Mouse (Mus musculus) T-helper 1 cell (primary cell): ENCODE measurements around the gene Tekt3.

Source experiments
- in situ Hi-C: fragments of 300-600 bp; cut with MboI, MseI; formaldehyde crosslinking; loops from one replicate; pipeline ENCODE4 v1.15.1; 2025; ENCODE audit warnings: high pct_unique_total_duplicates

The Tekt3 gene

DNA sequence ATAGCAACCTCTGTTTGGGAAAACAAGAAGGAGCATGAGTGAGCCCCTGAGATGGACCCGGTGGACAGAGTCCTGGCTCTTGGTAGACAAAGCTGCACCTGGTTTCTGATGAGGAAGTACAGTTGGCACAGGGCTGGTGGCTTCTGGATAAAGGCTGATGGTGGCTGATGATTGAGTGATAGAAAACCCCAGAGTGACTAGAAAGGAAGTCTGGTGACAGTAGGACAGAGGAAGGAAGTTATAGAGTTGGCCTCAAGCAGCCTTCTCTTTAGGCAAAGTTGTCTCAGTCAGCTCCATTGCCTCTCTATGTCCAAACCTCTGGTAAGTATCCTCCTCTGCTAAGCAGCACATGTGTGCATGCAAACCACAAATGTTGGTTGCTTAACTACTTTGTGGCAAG, 1.5 kb upstream of the Tekt3 start:
- in situ Hi-C loops, result no loop called here

DNA sequence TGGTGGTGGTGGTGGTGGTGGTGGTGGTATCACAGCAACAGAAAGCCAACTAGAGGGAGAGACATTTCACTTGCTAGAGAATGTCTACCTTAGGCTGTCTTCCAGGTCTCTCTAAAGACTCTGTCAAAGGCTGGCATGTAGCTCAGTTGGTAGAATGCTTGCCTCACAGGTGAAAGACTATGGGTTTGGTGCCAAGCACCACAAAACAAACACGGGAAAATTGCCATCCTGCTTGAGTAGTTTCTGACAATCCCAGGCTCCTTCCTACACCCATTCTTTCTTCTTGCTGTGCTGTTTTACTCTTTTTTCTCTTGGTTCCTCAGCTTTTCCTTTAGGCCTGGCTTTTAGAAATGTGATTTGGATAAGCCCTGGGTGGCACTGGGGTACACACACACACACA, 5.1 kb downstream of the Tekt3 start:
- in situ Hi-C loops, result no loop called here

DNA sequence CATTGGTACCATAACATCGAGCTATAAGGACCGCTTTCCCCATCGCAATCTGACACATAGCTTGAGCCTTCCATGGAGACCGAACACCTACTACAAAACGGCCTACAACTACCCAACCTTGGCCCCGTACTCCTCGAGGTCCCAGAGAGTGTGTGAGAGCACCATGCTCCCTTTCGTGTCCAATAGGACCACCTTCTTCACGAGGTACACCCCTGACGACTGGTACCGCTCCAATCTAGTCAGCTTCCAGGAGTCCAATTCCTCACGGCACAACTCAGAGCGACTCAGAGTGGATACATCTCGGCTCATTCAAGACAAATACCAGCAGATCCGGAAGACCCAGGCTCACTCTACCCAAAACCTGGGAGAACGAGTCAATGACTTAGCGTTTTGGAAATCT, 8.6 kb downstream of the Tekt3 start:
- in situ Hi-C loops, result no loop called here

DNA sequence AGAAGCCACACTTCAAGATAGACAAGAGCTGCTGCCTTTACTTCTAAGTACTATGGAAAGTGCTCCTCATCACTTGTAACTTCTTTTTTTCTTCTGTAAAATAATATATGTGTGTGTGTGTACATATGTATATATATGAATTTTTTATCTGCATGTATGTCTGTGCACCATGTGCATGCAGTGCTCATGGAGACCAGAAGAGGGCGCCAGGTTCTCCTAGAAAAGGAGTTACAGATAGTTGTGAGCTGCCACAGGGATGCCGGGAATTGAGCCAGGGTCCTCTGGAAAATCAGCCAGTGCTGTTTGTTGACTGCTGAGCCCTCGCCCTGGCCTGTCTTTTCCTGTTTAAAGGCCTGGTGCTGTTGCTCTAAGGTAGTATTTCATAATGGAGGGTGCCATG, 23.1 kb downstream of the Tekt3 start:
- in situ Hi-C loops, result no loop called here

DNA sequence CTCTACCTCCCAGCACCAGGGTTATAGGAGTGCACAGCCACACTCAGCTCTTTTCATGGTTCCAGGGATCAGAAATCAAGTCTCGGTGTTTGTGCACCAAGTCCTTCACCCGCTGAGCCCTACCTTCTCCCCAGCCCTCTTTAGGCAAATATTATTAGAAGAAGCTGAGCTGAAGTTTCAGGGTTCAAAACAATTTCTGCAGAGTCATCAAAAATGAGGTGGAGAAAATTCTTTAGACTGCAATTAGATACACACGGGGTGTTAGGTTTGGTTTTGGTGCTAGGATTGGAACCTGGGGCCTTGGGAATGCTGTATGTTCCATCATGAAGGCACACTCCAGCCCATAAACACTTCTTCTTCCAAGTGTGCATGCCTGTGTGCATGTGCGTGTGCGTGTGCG, 27.2 kb downstream of the Tekt3 start:
- in situ Hi-C loops, result no loop called here

DNA sequence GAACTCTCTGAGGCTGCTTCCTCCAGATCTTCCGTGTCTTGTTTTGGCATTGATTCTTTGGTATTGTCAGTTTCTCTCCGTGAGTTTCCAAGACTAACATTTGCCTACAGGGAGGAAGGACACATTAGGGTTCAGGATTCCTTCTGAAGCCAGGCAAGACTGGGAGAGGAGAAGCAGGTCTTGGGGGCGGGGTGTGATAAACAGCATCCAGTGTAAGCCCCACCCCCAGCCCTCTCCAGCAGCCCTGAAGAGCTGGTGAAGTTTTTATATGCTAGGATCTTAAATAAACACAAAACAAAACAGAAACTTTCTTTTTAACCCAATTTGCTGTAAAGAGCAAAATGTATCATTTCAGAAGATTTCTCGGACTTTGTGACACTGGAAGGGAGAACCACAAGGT, 28.8 kb downstream of the Tekt3 start:
- in situ Hi-C loops, result no loop called here

DNA sequence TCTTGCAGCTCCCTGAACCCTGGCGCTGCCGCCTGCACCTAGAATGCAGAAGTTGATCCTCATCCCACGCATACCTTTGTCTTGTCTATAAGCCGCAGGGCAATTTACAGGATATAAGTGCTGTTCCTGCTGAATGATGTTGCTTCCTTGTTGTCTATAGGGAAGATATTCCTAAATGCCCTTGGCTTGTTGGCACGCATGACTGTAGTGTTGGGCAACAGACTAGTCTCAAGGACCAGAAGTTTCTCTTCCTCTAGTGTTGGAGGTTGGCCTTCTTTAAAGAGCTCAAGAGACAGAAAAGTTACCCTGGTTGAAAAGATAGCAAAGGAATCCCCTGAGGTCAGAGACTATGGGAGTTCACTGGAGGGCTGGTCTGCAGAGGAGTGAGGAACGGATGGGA, 29.5 kb downstream of the Tekt3 start:
- in situ Hi-C loops, result no loop called here

DNA sequence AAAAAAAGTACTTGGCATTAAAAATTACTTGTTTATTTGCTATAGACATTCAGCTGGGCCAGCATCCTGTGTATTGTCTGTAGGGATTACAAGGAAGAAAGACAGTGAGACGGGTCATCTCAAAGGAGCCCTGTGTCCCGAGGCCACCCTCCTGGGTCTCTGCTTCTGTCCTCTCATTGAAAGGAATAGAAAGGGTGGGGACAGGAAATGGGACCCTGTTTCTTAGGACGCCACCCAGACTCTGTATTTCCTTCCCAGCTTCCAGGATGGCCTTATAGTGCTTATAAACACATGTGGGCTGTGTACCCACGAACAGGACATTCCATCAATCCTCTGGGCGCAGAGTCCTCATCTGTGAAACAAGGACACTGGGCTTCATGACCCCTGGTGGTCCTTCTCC, 30.8 kb downstream of the Tekt3 start:
- in situ Hi-C loops, result no loop called here

DNA sequence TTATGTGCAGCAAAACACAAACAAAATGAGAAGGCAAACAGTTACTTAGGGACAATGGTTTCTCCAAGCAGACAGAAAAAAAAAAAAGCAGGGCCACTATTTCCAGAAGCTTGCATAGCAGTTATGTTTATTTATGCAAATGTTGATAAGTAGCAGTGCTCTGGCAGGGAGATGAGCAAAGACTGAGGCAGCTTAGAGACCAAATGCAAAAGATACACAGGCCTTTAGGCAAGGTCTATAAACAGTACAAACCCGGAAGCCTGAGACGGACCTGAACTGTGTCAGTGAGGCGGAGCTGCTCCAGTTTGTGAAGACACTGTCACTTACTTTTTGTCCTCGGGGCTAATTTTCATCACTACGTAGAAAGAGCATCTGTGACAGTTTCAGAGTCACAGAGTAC, 32.1 kb downstream of the Tekt3 start:
- in situ Hi-C loops, result no loop called here

DNA sequence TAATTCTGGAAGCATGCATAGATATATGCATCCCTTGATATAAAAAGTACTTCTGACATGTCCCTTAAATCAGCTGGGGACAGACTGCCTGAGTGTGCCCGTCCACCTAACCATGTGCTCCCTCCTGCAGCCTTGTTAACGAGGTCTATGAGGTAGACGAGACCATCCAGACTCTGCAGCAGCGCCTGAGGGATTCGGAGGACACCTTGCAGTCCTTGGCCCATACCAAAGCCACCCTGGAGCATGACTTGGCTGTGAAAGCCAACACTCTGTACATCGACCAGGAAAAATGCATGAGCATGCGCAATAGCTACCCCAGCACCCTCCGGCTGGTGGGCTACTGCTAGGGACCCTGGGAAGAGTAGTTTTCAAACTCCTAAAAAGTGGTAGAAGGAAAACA, 33.0 kb downstream of the Tekt3 start:
- in situ Hi-C loops, result no loop called here

DNA sequence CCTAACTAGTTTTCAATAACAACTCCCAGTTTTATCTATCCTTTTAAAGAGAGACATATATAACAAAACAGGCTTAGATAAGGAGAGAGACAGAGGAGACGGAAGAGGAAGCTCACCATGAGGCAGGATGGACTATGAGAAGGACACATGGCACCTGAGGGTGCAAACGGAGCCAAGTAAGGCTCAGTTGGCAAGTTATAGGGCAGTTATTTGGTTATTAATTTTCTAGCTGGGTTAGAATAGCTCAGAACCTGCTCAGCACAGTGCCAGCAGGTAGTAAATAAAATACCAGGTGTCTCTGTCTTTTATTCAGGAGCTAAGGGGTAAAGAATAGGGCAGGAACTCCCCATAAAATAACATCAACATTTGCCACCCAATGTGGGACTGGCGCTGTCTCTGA, 36.6 kb downstream of the Tekt3 start:
- in situ Hi-C loops, result no loop called here

DNA sequence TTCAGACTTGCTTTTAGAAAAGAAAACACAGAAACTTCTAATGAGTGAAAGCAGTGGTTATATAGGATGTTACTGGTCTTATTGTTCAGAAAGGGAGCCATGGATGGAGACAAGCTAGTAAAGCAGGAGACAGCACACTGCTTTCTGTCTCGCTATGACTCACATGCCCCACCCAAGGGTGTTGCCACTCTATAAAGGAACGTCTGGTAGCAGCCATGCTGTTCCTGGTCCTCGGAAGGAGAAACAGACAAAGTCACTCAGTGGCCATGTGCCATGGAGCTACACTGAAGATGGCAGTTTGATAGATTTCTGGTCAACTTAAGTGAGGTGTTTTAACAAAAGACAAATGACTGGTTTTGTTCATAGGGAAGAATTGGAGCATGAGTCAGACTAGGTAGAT, 37.9 kb downstream of the Tekt3 start:
- in situ Hi-C loops, result no loop called here

DNA sequence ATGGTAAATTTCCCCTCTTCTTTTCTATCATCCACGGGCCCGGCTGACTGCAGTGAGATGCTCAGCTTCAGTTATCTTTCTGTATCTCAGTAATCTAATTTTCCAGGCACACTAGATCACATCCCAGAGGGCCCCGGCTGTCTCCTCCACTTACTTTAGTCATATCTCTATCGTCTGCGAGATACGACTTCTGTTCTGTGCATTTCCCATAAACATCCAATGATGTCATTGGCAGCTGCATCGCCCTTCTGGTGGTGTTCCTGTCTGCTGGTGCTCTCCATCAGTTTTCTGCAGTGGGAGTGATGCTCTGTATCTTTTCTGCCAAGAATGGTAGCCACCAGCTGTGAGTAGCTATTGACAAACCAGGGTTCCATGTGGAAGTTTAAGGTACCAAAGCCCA, 41.8 kb downstream of the Tekt3 start:
- in situ Hi-C loops, result no loop called here

DNA sequence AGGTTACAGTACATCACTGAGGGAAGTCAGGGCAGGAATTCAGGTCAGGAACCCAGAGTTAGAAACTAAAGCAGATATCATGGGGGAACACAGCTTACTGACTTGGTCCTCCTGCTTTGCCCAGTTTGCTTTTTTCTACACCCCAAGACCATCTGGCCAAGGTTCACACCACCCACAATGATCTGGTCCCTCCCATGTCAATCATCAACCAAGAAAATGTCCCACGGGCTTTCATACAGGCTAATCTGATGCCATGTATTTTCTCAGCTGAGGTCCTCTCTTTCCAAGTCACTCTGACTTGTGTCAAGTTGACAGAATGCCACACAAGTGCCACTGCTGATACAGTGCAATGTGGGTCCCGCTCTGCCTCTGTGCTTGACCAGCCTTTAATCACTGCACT, 42.6 kb downstream of the Tekt3 start:
- in situ Hi-C loops, result no loop called here

DNA sequence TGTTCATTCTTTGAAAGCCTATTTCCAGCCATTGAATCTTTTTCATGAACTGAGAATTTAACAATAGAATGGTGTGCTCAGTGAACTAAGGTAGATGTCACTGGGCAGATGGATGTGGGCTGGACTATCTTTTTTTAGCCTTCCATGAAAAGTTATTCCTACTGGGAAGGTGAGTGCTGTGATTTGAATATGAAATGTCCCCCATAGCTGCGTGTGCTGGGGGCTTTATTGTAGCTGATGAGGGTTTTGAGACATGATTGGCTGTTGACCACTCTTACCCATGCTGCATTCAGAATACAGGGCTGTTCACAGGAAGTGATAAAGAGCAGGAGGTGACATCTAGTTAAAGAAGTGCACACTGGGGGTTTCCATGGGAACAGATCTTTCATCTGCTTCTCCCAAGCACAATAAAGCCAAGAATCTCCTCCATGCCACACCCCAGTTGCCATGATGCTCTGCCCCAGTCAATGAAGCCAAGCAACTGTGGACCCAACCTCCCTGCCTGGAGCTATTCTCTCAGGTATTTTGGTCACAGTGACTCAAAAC, 47.8 kb downstream of the Tekt3 start:
- in situ Hi-C loops, result no loop called here

DNA sequence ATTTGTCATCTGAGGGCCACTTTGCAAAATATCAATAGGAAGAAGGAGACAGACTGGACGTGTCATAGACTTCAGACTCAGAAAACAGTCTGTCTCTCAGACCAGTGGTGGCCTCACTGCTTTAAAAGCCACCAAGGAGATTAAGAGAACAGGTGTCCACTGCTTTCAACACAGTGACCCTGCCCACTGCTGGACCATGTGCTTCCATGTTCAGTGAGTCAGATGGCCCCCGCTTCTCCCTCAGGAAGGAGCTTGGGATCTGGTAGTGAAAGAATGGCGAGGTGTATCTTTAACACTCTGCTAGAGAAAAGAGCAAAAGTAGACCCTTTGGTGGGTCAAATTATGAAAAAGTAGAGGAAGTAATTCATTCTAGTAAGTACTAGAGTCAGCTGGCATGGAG, 48.9 kb downstream of the Tekt3 start:
- in situ Hi-C loops, result no loop called here

DNA sequence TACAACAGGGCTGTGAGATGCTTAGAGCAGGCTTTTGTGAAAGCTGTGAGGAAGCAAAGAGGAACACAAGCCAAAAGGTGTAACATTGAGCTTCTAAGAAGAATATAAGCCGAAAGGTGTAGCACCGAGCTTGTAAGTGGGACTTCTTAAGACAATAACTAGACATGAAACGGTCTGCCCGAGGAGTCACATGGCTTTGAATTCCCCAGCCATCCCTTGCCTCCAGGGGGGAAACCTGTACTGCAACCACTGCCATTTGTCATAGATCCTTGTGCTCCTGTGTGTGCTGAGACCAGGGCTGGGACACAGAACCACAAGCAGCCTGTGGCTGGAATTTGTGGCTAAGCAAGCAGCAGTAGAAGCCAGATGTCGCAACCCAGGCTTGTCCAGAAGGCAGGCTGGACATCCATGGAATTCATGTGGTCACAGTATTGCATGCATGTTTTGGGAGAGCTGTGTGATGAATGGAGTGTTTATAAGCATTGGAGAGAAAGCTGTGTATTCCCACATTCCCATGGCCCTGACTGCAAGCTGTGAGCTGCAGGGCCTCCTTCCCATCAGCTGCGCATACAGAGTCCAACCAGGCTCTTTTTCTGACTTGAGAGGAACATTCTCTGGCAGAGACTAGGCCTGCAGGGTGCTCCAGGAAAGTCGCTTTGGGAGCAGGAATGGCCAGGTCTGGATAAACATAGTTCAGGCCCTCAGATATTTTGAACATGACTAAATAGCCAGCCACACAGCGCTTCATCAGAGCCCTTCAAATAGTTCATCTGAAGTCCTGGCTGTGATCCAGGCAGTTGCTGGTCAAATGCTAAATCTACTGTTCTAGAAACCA, 53.6 kb downstream of the Tekt3 start:
- in situ Hi-C loops, result no loop called here

DNA sequence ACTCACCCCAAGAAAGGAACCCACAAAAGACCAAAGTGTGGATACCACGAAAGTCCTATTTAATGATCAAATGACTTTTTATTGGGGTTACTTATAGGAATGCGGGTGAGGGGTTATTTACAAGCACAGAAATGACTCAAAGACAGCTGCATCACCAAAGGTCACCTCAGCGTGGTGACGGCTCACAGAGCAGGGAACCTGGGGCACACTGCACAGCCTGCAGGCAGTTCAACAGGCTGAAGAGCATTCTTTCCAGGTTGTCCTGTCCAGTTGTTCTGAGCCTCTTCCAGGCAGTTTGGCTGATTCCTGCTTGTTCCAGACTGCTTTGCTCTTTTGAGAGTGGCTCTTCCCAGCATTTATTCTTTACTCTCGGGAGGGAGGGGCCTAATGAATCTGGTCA, 55.2 kb downstream of the Tekt3 start:
- in situ Hi-C loops, result no loop called here

DNA sequence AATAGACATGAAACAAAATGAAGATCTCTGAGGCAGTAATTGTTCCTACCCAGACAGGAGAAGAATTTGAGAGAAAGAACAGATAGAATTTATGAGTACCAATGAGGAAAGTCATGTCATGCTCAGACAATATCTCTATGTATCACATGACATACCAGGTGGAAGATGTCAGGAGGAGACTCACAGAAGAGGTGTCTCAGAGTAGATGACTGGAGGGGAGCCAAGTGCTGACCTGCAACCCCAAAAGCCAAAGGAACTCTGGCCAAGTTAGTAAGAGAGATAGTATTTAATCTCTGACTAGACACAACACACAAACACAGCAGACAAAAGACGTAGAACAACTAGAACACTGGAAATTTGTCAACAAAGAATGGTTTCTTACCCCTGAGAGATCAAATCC, 55.8 kb downstream of the Tekt3 start:
- in situ Hi-C loops, result no loop called here

DNA sequence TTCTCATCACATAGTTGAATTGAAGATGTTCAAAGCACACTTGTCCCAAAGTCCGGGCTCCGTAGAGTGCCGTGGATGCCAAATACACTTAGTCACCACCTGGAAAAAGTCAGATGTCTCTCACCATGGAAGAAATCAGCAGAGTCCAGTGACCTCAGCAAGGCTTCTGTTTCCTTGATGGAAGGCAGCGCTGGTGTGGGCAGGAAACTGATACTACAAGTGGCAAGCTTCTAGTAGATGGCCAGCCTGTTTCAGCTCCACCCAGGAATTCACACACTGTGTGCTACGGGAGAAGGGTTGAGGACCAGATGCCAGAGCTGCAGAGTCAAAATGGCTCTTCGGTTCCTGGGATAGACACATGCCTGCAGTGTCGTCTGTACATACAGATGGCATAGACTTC, 58.3 kb downstream of the Tekt3 start:
- in situ Hi-C loops, result no loop called here

DNA sequence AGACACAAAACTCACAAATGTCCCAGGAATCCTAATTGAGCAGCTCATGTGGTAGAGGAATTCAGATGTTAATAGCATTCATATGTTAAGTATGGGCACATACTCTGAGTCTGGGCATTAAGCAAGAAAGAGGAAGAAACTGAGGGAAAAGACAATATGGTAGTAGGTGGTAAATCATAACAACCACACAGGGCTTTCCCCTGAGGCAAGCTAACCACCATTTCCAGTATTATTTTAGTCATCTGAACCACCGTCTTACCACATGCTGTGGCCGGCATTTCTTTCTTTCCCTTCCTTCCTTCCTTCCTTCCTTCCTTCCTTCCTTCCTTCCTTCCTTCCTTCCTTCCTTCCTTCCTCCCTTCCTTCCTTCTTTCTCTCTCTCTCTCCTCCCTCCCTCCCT, 60.8 kb downstream of the Tekt3 start:
- in situ Hi-C loops, result no loop called here

DNA sequence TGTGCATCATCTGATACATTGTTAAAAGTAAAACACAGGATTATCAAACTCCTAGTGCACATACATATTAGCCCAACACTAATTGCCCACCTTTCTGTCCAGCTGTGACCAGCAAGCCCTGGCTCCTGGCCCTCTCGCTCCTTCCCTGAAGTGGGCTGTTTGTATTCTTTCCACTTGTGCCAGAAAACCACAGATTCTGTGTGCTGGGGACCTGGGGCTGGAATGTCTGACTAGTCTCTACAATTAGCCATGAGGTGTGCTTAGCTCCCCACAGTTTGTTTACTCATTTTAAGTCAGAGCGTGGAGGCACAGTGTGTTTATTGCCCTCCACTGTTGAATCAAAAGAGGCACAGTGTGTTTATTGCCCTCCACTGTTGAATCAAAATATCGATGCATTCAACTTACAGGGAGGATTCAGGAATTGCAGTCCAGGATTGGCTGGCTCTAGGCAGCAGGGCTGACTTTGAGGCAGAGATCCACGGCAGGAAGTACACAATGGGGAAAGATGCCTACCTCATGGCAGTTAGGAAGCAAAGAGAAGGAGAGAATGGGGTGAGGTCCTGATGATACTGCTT, 61.4 kb downstream of the Tekt3 start:
- in situ Hi-C loops, result no loop called here

DNA sequence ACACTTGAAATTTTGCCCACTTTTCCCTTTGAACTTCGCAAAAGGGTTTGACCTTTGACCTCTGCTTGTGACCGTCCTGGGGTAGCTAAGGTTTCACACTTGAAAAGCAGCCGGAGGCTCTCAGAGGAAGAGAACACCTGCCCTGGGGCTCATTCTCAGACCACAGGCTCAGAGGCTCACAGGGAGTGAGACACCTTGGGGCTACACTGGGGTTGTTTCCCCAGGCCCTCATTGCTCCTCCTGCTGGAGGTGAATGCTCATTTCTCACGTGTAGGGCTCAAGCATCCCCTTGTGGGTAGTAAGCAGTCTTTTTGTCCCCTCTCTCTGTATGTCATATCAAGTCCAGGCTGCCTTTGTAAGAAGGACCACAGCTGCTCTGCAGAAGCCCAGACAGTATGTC, 62.9 kb downstream of the Tekt3 start:
- in situ Hi-C loops, result no loop called here
